Mouse (Mus musculus): ENCODE measurements around the gene Unc5b.

Gene Unc5b

GRCm38 (mm10) chr10:60721640-60722039, 109.7 kb downstream of the Unc5b start:
- DNase-seq (ENCODE audit: low read depth): no peak

DNA sequence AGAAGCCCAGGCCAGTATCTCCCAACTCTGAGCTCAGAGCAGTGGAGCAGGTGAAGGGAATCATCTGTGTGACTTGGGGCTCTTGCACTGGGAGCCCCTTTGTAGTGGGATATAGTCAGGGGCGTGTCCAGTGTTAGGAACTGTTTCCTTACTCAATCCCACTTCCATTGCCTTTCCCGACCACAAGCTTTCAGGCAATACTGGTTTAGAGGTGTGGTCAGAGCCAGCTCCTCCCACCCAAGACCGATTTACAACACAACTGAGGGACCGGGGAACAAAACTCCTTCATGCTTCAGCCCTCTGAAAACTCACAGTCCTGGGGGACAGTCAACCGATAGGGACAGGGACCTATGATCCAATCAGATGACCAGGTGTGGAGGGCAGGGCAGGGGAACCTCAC, 110.9 kb downstream of the Unc5b start:
- no peak for DNase-seq (ENCODE audit: low read depth)

DNA sequence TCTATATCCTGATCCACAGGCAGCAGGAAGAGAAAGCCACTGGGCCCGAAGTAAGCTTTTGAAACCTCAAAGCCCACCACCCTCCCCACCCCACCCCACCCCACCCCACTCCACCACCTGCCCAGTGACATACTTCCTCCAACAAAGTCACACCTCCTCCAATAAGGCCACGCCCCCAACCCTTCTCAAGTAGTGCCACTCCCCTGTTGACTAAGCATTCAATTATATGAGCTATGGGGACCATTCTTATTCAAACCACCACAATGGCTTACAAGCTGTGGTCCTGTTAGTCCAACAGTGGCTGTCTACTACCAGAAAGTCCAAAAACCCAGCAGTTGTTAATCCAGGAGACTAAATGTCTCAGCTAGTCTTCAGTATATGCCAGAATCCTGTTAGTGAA, 112.9 kb downstream of the Unc5b start:
- no peak for DNase-seq (ENCODE audit: low read depth)

GRCm38 (mm10) chr10:60716449-60716848, 114.9 kb downstream of the Unc5b start:
- DNase-seq (ENCODE audit: low read depth): no peak

Data from NIH3T3 (cell line).